Mouse (Mus musculus) spleen, adult 2 months (tissue): ENCODE results near the gene a. TPM values are rescaled to one million over a fixed set of nuclear protein-coding genes. Genes with fewer than 3 reads are reported as not detected.

Experiments
- DNase-seq, 2 experiments: peaks; one replicate each; pipeline versions ENCODE4 v3.0.0 to v3.0.0-alpha.2; 2012 to 2021; ENCODE audit warnings: low spot score in 2 of 2, low read depth in 1 of 2
- H3K27ac ChIP-seq: fragments of 200-500 bp; 2 replicates; pipeline ENCODE4 v1.5.1; 2012; ENCODE audit warnings: low read length, inconsistent platforms; ENCODE audit not compliant: insufficient read depth
- H3K27me3 ChIP-seq: fragments of 200-500 bp; 2 replicates; pipeline ENCODE4 v1.6.1; 2012; ENCODE audit warnings: mild to moderate bottlenecking, moderate library complexity, low read length, inconsistent platforms; ENCODE audit not compliant: control insufficient read depth, insufficient read depth
- H3K36me3 ChIP-seq: fragments of 200-500 bp; 2 replicates; pipeline ENCODE4 v1.6.1; 2012; ENCODE audit warnings: mild to moderate bottlenecking, low read length, inconsistent platforms; ENCODE audit not compliant: control insufficient read depth, insufficient read depth
- H3K4me1 ChIP-seq: fragments of 200-500 bp; 2 replicates; pipeline ENCODE4 v1.6.1; 2011; ENCODE audit warnings: inconsistent platforms; ENCODE audit not compliant: control insufficient read depth, insufficient read depth, insufficient read length
- H3K4me3 ChIP-seq: fragments of 200-500 bp; 2 replicates; pipeline ENCODE4 v1.5.1; 2011; ENCODE audit warnings: mild to moderate bottlenecking, inconsistent platforms; ENCODE audit not compliant: insufficient read depth, insufficient read length; ENCODE audit errors: extremely low read depth
- CTCF ChIP-seq: fragments of 200-500 bp; IDR thresholded peaks from 2 replicates; pipeline ENCODE4 v1.5.1; 2011; ENCODE audit warnings: mild to moderate bottlenecking, inconsistent platforms; ENCODE audit not compliant: insufficient read depth, insufficient read length, insufficient replicate concordance; ENCODE audit errors: extremely low read depth
- POLR2A ChIP-seq: fragments of 200-500 bp; IDR thresholded peaks from 2 replicates; pipeline ENCODE4 v1.6.1; 2011; ENCODE audit warnings: low read depth, low read length, inconsistent platforms
- WGBS: fragments of 180-500 bp; shearing (Covaris S2); methylation state at CpG from one replicate; pipeline ENCODE4 v1.1.7; 2018; 5-methylcytosine and 5-hydroxymethylcytosine counted together
- polyA plus RNA-seq: library from polyadenylated mRNA; depleted of rRNA; stranded (reverse); fragments of >200 nt; gene quantifications from 2 replicates; pipeline ENCODE4 v1.2.3, GENCODE M21; 2012

The a gene
- polyA plus RNA-seq, 1 experiment: not detected

- TF ChIP-seq POLR2A (no peak), CTCF (no peak)
- Histone ChIP-seq H3K4me1 (no peaks in the 10 kb centered on the region), H3K27me3 (no peaks in the 10 kb centered on the region), H3K36me3 (no peaks in the 10 kb centered on the region), H3K4me3 (no peak overlapping the region), H3K27ac (no peak overlapping the region)
- no peak for DNase-seq
- WGBS: 94% methylated on average over 2 of the region's 2 CpGs
These were observed 137.1 kb downstream of the a start for GRCm38 (mm10) chr2:154928298-154928697.

- 39% methylated on average over 4 of the region's 4 CpGs for WGBS
- TF ChIP-seq CTCF: no peak
- TF ChIP-seq POLR2A: no peak
- Histone ChIP-seq H3K4me3 (no peak overlapping the region), H3K36me3 (no peaks in the 10 kb centered on the region), H3K27ac (no peak overlapping the region), H3K4me1 (no peaks in the 10 kb centered on the region), H3K27me3 (no peaks in the 10 kb centered on the region)
- DNase-seq: no peak
These were observed 142.7 kb downstream of the a start for GRCm38 (mm10) chr2:154933884-154934283.

GRCm38 (mm10) chr2:154936106-154936505, 144.9 kb downstream of the a start:
- Histone ChIP-seq H3K27me3 (no peaks in the 10 kb centered on the region), H3K27ac (no peak overlapping the region), H3K4me3 (no peak overlapping the region), H3K36me3 (no peaks in the 10 kb centered on the region), H3K4me1 (no peaks in the 10 kb centered on the region)
- DNase-seq: no peak
- 82% methylated on average over 6 of the region's 6 CpGs for WGBS
- TF ChIP-seq CTCF: no peak
- no peak for TF ChIP-seq POLR2A

- H3K27ac ChIP-seq: no peak overlapping the region
- no peak for DNase-seq
- H3K4me1 ChIP-seq: no peaks in the 10 kb centered on the region
- WGBS: 69% methylated on average over 11 of the region's 11 CpGs
- TF ChIP-seq POLR2A: no peak
- no peak for TF ChIP-seq CTCF
- H3K4me3 ChIP-seq: no peak overlapping the region
- no peaks in the 10 kb centered on the region for H3K27me3 ChIP-seq
- no peaks in the 10 kb centered on the region for H3K36me3 ChIP-seq
These were observed 145.4 kb downstream of the a start for GRCm38 (mm10) chr2:154936536-154937155.

- WGBS: 86% methylated on average over 8 of the region's 8 CpGs
- no peak overlapping the region for H3K4me3 ChIP-seq
- no peaks in the 10 kb centered on the region for H3K36me3 ChIP-seq
- no peak for DNase-seq
- TF ChIP-seq CTCF (no peak), POLR2A (no peak)
- H3K27me3 ChIP-seq: no peaks in the 10 kb centered on the region
- no peaks in the 10 kb centered on the region for H3K4me1 ChIP-seq
- no peak overlapping the region for H3K27ac ChIP-seq
These were observed 146.6 kb downstream of the a start for GRCm38 (mm10) chr2:154937547-154938390.

GRCm38 (mm10) chr2:154941952-154942351, 150.8 kb downstream of the a start:
- H3K27ac ChIP-seq: no peak overlapping the region
- no peak overlapping the region; the same call in 1 of the 2 replicates for H3K4me3 ChIP-seq
- H3K4me1 ChIP-seq: no peaks in the 10 kb centered on the region
- no peaks in the 10 kb centered on the region for H3K27me3 ChIP-seq
- WGBS: 23% methylated on average over 10 of the region's 10 CpGs
- TF ChIP-seq CTCF (no peak), POLR2A (no peak)
- DNase-seq: no peak
- no peaks in the 10 kb centered on the region for H3K36me3 ChIP-seq

- TF ChIP-seq CTCF (no peak), POLR2A (no peak)
- DNase-seq: no peak
- WGBS: 88% methylated on average over 11 of the region's 11 CpGs
- Histone ChIP-seq H3K4me3 (no peak overlapping the region), H3K27ac (no peak overlapping the region), H3K36me3 (no peaks in the 10 kb centered on the region), H3K4me1 (no peaks in the 10 kb centered on the region), H3K27me3 (no peaks in the 10 kb centered on the region)
These were observed 151.3 kb downstream of the a start for GRCm38 (mm10) chr2:154942546-154942945.
